Mouse (Mus musculus) testis, adult 2 months (tissue): Measurements from ENCODE around the gene Slc39a13.

Experiments
- CTCF ChIP-seq: fragments of 200-500 bp; IDR thresholded peaks from 2 replicates; pipeline ENCODE4 v1.5.1; 2012; ENCODE audit warnings: low read depth, mild to moderate bottlenecking, inconsistent platforms, low read length, moderate library complexity; ENCODE audit not compliant: control insufficient read depth, insufficient read depth, insufficient replicate concordance
- POLR2A ChIP-seq: fragments of 200-500 bp; IDR thresholded peaks from 2 replicates; pipeline ENCODE4 v1.6.1; 2012; ENCODE audit warnings: low read depth, mild to moderate bottlenecking, inconsistent platforms, low read length, moderate library complexity; ENCODE audit not compliant: control insufficient read depth

DNA sequence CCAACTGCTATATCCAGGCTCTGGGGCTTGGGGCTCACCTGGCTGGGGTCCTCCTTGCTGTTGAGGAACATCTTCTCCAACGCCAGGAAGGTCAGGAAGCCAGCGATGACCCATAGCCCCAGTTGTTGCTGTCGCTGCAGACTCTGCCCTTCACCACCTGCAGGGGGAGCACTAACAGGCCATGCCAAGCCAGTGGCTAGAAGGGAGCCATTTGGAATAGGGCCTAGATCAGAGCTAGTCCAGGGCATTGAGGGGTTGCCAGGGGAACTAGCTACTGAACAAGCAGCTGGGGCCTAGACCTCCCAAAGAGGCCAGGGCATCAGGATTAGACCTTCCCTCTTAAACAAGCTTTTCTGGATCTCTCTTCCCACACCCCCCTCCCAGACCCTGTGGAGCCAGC, 4.7 kb downstream of the Slc39a13 start:
- peak; percentile 73; the same call in 1 of the 2 replicates for TF ChIP-seq CTCF
- no peak for TF ChIP-seq POLR2A
